Mouse (Mus musculus) heart, embryonic 16.5 days (tissue): ENCODE measurements around the gene Nr5a2. TPM values are rescaled to one million over a fixed set of nuclear protein-coding genes. Genes with fewer than 3 reads are reported as not detected.

Experiments
- ATAC-seq: fragments of 200-750 bp; cut with Nextera tagmentation; replicated peaks from 2 replicates; pipeline ENCODE4 v1.8.0; 2017; ENCODE audit warnings: moderate number of reproducible peaks; ENCODE audit not compliant: insufficient read depth, low FRiP score; ENCODE audit errors: extremely low read depth
- H3K27ac ChIP-seq: fragments of 300-500 bp; sonication (generic); 2 replicates; pipeline ENCODE4 v1.5.1; 2014; ENCODE audit warnings: mild to moderate bottlenecking, low read length, control low read depth, moderate library complexity
- H3K27me3 ChIP-seq: fragments of 300-500 bp; sonication (generic); 2 replicates; pipeline ENCODE4 v1.6.1; 2014; ENCODE audit warnings: low read length, mixed read lengths; ENCODE audit not compliant: control insufficient read depth, insufficient read depth
- H3K36me3 ChIP-seq: fragments of 300-500 bp; sonication (generic); 2 replicates; pipeline ENCODE4 v1.6.1; 2014; ENCODE audit not compliant: control insufficient read depth, insufficient read depth
- H3K4me1 ChIP-seq: fragments of 300-500 bp; sonication (generic); 2 replicates; pipeline ENCODE4 v1.6.1; 2014; ENCODE audit warnings: low read length, mixed read lengths; ENCODE audit not compliant: control insufficient read depth, insufficient read depth
- H3K4me2 ChIP-seq: fragments of 300-500 bp; sonication (generic); 2 replicates; pipeline ENCODE4 v1.6.1; 2014; ENCODE audit warnings: low read depth, mild to moderate bottlenecking, control low read depth, low read length
- H3K4me3 ChIP-seq: fragments of 300-500 bp; sonication (generic); 2 replicates; pipeline ENCODE4 v1.5.1; 2014; ENCODE audit warnings: mild to moderate bottlenecking, control low read depth, low read length
- H3K9ac ChIP-seq: fragments of 300-500 bp; sonication (generic); 2 replicates; pipeline ENCODE4 v1.6.1; 2014; ENCODE audit warnings: low read length, control low read depth
- H3K9me3 ChIP-seq: fragments of 300-500 bp; sonication (generic); replicated peaks from 2 replicates; pipeline ENCODE4 v1.6.1; 2016; ENCODE audit warnings: low read length; ENCODE audit not compliant: control insufficient read depth
- WGBS: fragments of 180-500 bp; shearing (Covaris S2); extraction: QIAGEN DNeasy Blood & Tissue Kit; methylation state at CpG from one replicate; pipeline ENCODE4 v1.1.7; 2014; 5-methylcytosine and 5-hydroxymethylcytosine counted together
- polyA plus RNA-seq: library from polyadenylated mRNA; unstranded; fragments of >200 nt; fragmentation: Nextera tagmentation; extraction: Ambion mirVana; gene quantifications from 2 replicates; pipeline ENCODE4 v1.2.1, GENCODE M21; 2015

Gene Nr5a2
- polyA plus RNA-seq, 1 experiment from 2014 or later: 0.50 TPM

DNA sequence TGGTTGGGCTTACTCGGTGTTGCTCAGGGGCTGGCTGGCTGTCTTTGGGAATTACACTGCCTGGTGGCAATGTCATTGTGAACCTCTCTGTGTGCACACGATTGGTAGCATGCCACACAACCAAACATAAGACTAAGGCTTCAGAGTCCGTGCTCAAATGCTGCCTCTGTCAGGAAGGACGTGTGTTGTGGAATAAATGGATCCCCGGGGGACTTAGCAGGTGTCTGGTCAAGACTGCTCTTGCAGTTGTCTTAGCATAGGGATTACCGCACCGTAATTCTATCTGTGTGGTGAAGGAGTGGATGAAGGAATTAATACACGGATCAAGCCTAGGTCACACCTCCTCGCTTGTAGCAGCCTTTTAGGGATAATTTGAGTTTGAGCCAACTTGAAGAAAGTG is 32.8 kb downstream of the Nr5a2 start:
- ATAC-seq: no peak
- WGBS: 58% methylated on average over 9 of the region's 9 CpGs
- Histone ChIP-seq H3K9me3 (no peaks in the 10 kb centered on the region), H3K27me3 (no peaks in the 10 kb centered on the region), H3K4me3 (no peak overlapping the region), H3K4me1 (no peaks in the 10 kb centered on the region; the same call in 1 of the 2 replicates), H3K27ac (no peak overlapping the region), H3K4me2 (no peak overlapping the region), H3K36me3 (no peaks in the 10 kb centered on the region), H3K9ac (no peak overlapping the region)

DNA sequence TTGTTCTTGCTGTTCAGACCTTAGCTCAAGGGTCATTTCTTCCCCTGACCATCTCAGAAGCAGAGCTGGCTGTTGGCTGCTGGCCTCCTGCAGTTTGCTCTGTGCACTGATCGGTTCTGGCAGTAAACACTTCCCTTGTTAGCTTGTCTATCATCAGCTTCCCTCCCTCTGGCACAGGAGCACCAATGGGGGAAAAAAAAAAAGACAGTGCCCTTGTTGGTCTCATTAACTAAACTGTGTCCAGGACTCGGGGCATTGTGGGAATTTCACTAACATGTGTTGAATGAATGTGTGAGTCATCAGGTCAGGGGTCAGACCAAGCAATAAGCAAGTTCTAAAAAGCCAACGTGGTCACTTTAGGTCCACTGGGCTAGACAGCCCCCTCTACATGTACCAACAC is 34.2 kb downstream of the Nr5a2 start:
- Histone ChIP-seq H3K9me3 (no peaks in the 10 kb centered on the region), H3K4me1 (no peaks in the 10 kb centered on the region; the same call in 1 of the 2 replicates), H3K27ac (no peak overlapping the region), H3K4me2 (no peak overlapping the region), H3K9ac (no peak overlapping the region), H3K27me3 (no peaks in the 10 kb centered on the region), H3K4me3 (no peak overlapping the region), H3K36me3 (no peaks in the 10 kb centered on the region)
- no peak for ATAC-seq
- WGBS: 28% methylated on average over 3 of the region's 3 CpGs

DNA sequence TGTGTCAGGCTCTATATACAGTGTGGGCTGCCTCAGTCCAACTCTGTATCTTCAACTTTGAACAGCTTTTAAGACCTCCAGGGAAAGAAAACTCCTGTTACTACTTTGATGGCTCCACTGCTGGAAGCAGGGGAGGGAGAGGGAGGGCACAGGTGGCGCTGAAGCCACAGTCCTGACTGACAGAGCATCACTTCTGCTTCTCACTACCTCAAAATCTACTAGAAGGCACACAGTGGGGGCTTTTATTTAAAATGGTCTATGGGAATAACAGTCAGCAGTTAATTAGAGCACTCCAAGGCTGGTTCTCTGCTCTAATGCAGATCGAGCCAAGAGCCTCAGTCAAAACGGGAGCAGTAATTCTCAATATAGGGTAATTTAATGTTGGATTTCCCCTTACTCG is 40.2 kb downstream of the Nr5a2 start:
- WGBS: 83% methylated on average over 4 of the region's 4 CpGs
- H3K27me3 ChIP-seq: no peaks in the 10 kb centered on the region
- no peaks in the 10 kb centered on the region for H3K9me3 ChIP-seq
- H3K9ac ChIP-seq: no peak overlapping the region
- H3K27ac ChIP-seq: 0 out of 2 replicates have a peak overlapping the region, but pooled peaks have one; percentile 23
- no peak for ATAC-seq
- H3K4me1 ChIP-seq: peaks cover 8% of the 10 kb centered on the region
- no peak overlapping the region for H3K4me2 ChIP-seq
- H3K36me3 ChIP-seq: no peaks in the 10 kb centered on the region
- no peak overlapping the region for H3K4me3 ChIP-seq

DNA sequence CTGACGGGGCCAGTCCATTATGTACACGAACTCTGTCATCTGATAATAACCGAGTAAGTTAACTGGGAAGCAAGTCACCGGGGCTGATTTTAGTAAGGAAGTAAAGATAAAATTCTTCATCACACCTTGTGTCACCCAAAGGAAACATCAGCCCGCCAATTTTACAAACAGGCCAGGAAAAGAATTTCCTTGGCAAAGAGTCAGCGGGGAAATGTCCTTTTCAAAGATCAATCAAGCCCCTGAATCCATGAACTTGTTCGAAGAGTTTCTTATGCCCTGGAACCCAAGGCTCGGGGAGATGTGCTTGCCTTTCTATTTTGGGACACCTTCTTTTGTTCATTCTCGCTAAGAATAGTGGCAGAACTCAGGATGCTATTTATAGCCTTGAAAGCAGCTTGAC is 41.5 kb downstream of the Nr5a2 start:
- no peak overlapping the region; the same call in 1 of the 2 replicates for H3K4me3 ChIP-seq
- 10% methylated on average over 9 of the region's 9 CpGs for WGBS
- H3K4me2 ChIP-seq: peak overlapping the region; percentile 51
- no peaks in the 10 kb centered on the region for H3K27me3 ChIP-seq
- no peaks in the 10 kb centered on the region for H3K36me3 ChIP-seq
- H3K27ac ChIP-seq: peak overlapping the region; percentile 76
- peaks cover 8% of the 10 kb centered on the region for H3K4me1 ChIP-seq
- H3K9ac ChIP-seq: peak overlapping the region; percentile 50; the same call in 1 of the 2 replicates
- ATAC-seq: no peak
- no peaks in the 10 kb centered on the region for H3K9me3 ChIP-seq

DNA sequence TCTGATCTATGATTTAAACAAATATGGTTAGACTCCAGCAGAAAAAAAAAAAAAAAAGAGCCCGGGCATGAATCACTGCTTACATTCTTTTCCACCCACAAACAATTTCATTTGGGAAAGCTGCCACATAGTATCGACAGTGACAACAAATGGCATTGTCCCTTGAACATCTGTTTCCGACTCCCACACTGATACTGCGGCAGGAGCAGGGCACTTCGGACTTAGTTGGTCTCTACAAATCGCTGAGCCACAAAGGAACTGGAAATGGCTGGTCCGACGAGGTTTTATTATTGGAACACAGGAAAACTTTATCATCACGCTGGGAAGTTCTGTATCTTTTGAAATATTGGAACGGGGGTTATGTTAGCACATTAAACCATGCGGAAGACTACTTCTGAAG is 44.8 kb downstream of the Nr5a2 start:
- H3K27me3 ChIP-seq: no peaks in the 10 kb centered on the region
- WGBS: 33% methylated on average over 11 of the region's 11 CpGs
- no peak overlapping the region for H3K9ac ChIP-seq
- H3K9me3 ChIP-seq: no peaks in the 10 kb centered on the region
- no peak overlapping the region for H3K27ac ChIP-seq
- 0 out of 2 replicates have a peak, but pooled peaks have one; percentile 52 for ATAC-seq
- peak overlapping the region; percentile 12; the same call in 1 of the 2 replicates for H3K4me3 ChIP-seq
- peaks cover 8% of the 10 kb centered on the region for H3K4me1 ChIP-seq
- peak overlapping the region; percentile 37; the same call in 1 of the 2 replicates for H3K4me2 ChIP-seq
- H3K36me3 ChIP-seq: no peaks in the 10 kb centered on the region

DNA sequence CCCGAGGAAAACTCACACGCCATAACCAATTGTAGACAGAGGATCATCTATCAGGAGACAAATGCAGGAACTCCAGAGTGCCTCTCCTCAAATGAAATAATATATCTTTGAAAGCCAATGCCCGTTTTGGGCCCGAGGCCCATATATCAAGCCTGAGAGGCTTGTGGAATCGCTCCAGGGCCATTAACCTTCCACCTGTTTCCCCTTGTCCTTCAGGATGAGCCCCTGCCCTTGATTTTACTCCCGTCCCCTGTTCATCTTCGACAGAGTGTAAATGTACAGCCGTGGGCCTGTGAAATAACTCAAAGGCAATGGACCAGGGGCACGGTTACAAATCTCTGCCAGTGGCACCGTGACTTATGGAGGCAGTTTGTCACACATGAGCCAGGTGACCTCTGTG is 48.3 kb downstream of the Nr5a2 start:
- no peak overlapping the region for H3K9ac ChIP-seq
- no peak for ATAC-seq

DNA sequence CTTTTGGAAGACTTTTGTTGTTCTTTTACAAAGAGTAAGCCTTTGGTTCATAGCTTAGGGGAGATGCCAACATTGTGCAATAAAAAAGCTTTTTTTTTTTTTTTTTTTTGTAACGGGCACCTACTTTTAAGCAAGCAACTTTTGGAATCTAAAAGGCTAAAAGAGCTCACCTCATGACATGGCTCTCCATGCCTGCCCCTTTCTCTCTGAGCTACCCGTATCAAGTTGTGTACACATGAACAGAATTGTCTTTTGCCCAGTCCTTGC is 48.7 kb downstream of the Nr5a2 start:
- Histone ChIP-seq H3K36me3 (no peaks in the 10 kb centered on the region), H3K27me3 (no peaks in the 10 kb centered on the region), H3K9ac (no peak overlapping the region), H3K4me1 (no peaks in the 10 kb centered on the region), H3K4me2 (no peak overlapping the region), H3K4me3 (no peak overlapping the region), H3K27ac (no peak overlapping the region), H3K9me3 (no peaks in the 10 kb centered on the region)
- 78% methylated on average over 2 of the region's 2 CpGs for WGBS
- no peak for ATAC-seq

More for the DNA sequence above, 48.3 kb downstream of the Nr5a2 start:
- Histone ChIP-seq H3K9me3 (no peaks in the 10 kb centered on the region), H3K36me3 (no peaks in the 10 kb centered on the region), H3K4me2 (no peak overlapping the region), H3K4me1 (no peaks in the 10 kb centered on the region), H3K4me3 (no peak overlapping the region), H3K27me3 (no peaks in the 10 kb centered on the region), H3K27ac (no peak overlapping the region)
- WGBS: 72% methylated on average over 10 of the region's 10 CpGs

DNA sequence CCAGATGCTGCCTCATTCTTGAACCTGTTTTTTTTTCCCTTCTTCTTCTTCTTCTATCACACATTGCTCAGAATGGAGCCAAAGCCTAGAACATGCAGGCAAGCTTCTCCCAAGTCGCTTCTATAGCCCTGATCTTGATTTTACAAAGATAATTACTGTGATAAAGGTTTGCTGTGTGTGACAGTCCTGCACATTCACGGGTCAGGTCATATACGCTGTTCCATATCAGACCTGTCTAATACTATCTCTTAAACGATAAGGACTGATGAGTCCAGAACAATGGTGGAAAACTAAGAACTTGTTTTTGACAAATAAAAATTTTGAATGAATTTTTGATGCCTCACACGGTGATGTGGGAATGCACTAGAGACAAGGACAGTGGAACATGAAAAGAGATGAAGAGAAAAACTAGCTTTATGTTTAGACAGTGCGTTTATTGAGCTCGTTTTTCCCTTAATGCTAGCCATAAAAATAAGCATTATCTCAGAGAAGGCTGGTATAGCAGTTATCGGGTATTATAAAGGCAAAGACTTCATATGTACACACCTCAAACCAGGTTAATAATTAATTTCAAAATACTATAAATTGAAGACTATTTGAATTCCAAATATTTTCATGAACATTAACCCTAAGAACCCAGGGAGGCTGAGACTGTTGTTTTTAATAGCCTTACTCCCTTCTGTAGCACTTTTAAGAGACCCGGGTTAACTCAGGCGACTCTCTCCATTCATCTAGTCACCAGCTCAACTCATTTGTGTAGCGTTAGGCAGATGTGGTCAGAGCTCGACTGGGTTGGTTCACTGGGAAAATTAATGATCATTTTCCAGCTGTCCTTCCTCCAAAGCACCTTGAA is 49.3 kb downstream of the Nr5a2 start:
- Histone ChIP-seq H3K9me3 (no peaks in the 10 kb centered on the region), H3K27me3 (no peaks in the 10 kb centered on the region), H3K4me3 (no peak overlapping the region), H3K4me2 (no peak overlapping the region), H3K9ac (no peak overlapping the region), H3K4me1 (no peaks in the 10 kb centered on the region), H3K36me3 (no peaks in the 10 kb centered on the region), H3K27ac (no peak overlapping the region)
- no peak for ATAC-seq
- WGBS: 77% methylated on average over 12 of the region's 12 CpGs

DNA sequence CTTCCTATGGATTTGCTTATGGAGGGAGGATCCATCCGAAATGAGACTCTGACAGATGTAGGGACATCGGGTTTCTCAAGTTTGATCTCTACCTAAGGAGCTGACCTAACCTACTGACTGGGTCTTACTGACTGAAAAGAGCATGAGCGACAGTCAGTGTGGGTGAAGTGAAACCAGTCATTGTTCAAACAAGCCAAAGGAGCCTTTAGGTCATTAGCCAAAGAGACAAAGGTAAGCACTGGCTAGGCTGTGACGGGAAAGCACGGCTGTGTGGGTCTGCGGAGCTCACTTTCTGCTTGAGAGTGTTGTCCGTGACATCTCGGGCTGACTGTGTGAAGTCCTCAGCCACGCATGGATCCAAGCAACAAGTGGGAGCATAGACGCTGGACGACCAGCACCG is 50.1 kb downstream of the Nr5a2 start:
- WGBS: 85% methylated on average over 12 of the region's 12 CpGs
- Histone ChIP-seq H3K4me3 (no peak overlapping the region), H3K36me3 (no peaks in the 10 kb centered on the region), H3K27ac (no peak overlapping the region), H3K9ac (no peak overlapping the region), H3K4me1 (no peaks in the 10 kb centered on the region), H3K27me3 (no peaks in the 10 kb centered on the region), H3K4me2 (no peak overlapping the region), H3K9me3 (no peaks in the 10 kb centered on the region)
- no peak for ATAC-seq
